Mouse (Mus musculus) lung, adult 2 months (tissue): ENCODE data around the gene Gm16429. TPM values are rescaled to one million over a fixed set of nuclear protein-coding genes. Genes with fewer than 3 reads are reported as not detected.
"Not testable (repeated sequence)": the region's sequence is repeated elsewhere in the genome, so short reads cannot be mapped to it uniquely, and the experiment has no call there.

Experiments used
- DNase-seq: peaks from one replicate; pipeline ENCODE4 v3.0.0; 2022
- H3K4me1 ChIP-seq: fragments of 200-500 bp; 2 replicates; pipeline ENCODE4 v1.6.1; 2011; ENCODE audit warnings: low read length; ENCODE audit not compliant: control insufficient read depth, insufficient read depth
- H3K4me3 ChIP-seq: fragments of 200-500 bp; replicated peaks from 2 replicates; pipeline ENCODE3; 2011; ENCODE audit warnings: low read depth, mild to moderate bottlenecking, control low read depth, low read length; ENCODE audit errors: extremely low read depth
- WGBS: fragments of 180-500 bp; shearing (Covaris S2); methylation state at CpG from one replicate; pipeline ENCODE4 v1.1.7; 2018; 5-methylcytosine and 5-hydroxymethylcytosine counted together
- polyA plus RNA-seq: library from polyadenylated mRNA; depleted of rRNA; stranded (reverse); fragments of >200 nt; gene quantifications from 2 replicates; pipeline ENCODE4 v1.2.3, GENCODE M21; 2012; rRNA removed

The Gm16429 gene
- not detected in 2 replicates for polyA plus RNA-seq

GRCm38 (mm10) chr5:93928952-93929351 lies at the start of gene Gm16429:
Gene Gm16429 (minus strand): TSS chr5:93929052.
- not testable (repeated sequence) for H3K4me1 ChIP-seq, H3K4me3 ChIP-seq, DNase-seq
- WGBS, result no CpG with 5 or more reads among the region's 1 CpGs

Other genes starting within 250 kb of the Gm16429 start
- gene Gm7792, start 85.3 kb downstream of the Gm16429 start, polyA plus RNA-seq, result not detected in 2 replicates
- not detected in 2 replicates for gene BC061212, start 141.5 kb upstream of the Gm16429 start, polyA plus RNA-seq
- gene Gm6351, start 147.3 kb upstream of the Gm16429 start, polyA plus RNA-seq, result not detected in 2 replicates